16 mouse cellular contexts compared by ENCODE assay signal in the genomic region with DNA sequence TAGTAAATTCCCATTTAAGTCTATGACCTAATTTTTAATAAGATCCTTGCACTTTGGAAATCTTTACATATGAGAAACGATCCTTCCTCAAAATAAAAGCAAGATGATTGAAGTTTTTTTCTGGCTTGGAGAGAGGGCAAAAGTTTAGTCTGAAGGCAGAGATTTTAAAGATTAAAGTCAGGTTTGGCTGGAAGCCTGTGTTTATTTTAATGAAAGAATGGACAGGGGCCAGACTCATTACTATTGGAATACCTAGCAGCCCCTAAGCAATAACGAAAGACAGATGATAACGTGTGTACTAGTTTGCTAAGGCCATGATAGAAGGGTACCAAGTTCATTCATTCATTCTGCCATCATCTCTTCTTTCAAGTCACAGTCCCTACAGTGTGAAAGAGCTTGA.
"Had no signal": no experiment of that assay in that cellular context is flagged by ENCODE, and none has a peak within 500 bp of the region (broad histone marks: within the 10 kb centered on the region; RNA-seq: fewer than 3 reads in every experiment).

No protein-coding gene starts in this region.

- ATAC-seq: lung, postnatal 0 days; midbrain, embryonic 15.5 days had no signal

- DNase-seq: kidney, adult 11 months; kidney, adult 9 months; kidney, postnatal 36 days; liver; liver, embryonic 13.5 days; lung, adult 18-20 months; lung, postnatal 4 days; thymus, adult 2 months; thymus, postnatal 25 days had no signal

- H3K4me2 ChIP-seq: liver, embryonic 13.5 days; midbrain, embryonic 11.5 days; midbrain, embryonic 15.5 days; neural tube, embryonic 12.5 days; stomach, embryonic 15.5 days had no signal

- H3K36me3 ChIP-seq: liver, embryonic 13.5 days; midbrain, embryonic 15.5 days; neural tube, embryonic 12.5 days; stomach, embryonic 15.5 days had no signal

- H3K27ac ChIP-seq: kidney, postnatal 0 days; liver, embryonic 13.5 days; midbrain, embryonic 15.5 days; neural tube, embryonic 12.5 days; stomach, embryonic 15.5 days had no signal

- H3K4me1 ChIP-seq: liver, embryonic 13.5 days; megakaryocyte, embryonic 14.5 days; midbrain, embryonic 15.5 days; neural tube, embryonic 12.5 days; stomach, embryonic 15.5 days had no signal

- H3K9ac ChIP-seq: liver, embryonic 13.5 days; midbrain, embryonic 15.5 days; neural tube, embryonic 12.5 days; stomach, embryonic 15.5 days had no signal

- H3K4me3 ChIP-seq: liver, embryonic 13.5 days; megakaryocyte, embryonic 14.5 days; midbrain, embryonic 15.5 days; neural tube, embryonic 12.5 days; stomach, embryonic 15.5 days had no signal

- H3K9me3 ChIP-seq: liver, embryonic 13.5 days; megakaryocyte, embryonic 14.5 days; midbrain, embryonic 15.5 days; neural tube, embryonic 12.5 days; stomach, embryonic 15.5 days had no signal

- H3K27me3 ChIP-seq: liver, embryonic 13.5 days; megakaryocyte, embryonic 14.5 days; midbrain, embryonic 15.5 days; neural tube, embryonic 12.5 days; stomach, embryonic 15.5 days had no signal
